In the genomic region with DNA sequence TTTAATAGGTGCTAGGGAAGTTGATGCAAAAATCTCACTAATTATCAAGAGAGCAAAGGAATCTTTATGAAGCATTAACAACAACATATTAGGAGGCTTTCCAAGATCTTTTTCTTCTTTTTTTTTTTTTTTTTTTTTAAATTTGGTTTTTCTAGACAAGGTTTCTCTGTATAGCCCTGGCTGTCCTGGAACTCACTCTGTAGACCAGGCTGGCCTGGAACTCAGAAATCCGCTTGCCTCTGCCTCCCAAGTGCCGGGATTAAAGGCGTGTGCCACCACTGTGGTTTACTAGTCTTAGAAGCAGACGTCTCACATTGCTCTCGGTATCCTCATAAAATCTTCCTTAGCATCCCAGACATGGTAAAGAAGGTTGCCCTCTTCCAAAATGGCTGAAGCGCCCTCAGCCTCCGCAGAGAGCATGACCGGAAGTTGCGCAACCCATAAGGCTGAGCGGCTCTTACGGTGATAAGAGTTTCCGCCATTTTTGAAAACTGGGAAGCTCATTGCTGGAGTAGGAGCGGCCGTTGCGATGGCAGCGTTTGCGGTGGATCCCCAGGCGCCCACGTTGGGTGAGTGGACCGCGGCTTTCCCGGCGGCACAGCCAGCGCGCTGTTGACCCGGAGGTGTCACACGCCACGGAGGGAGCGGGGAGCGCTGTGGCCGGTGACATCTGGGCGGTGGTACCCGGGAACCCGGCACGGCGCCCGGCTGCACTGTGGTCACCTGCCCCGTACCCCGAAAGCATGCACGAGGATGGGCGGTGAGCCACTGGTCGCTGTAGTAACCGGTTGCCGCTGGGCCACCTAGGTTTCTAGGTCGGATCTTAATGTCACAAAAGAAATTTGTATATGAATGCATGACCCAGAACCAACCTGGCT, we compare ENCODE assay signal across 8 mouse cellular contexts. TPM values are rescaled to one million over a fixed set of nuclear protein-coding genes. Genes with fewer than 3 reads are reported as not detected.
DNase-seq lines count a peak whose midpoint lies in the region; ATAC-seq and TF ChIP-seq lines count a peak whose summit lies in the region.

No protein-coding gene starts in this region.

- DNase-seq in WW6 (ENCODE audit: low read depth, low spot score) = peak; percentile 70
- peak; percentile 79 to 91 for DNase-seq in cerebellum, postnatal 4 days (ENCODE audit: low spot score in 2 of 2)
- DNase-seq in gastrocnemius, adult 18-20 months (ENCODE audit: low spot score) = peak; percentile 94
- DNase-seq in hindbrain, postnatal 0 days (ENCODE audit: low spot score) = peak; percentile 96
- peak; percentile 90 to 91 for DNase-seq in left cerebral cortex, adult 2 months (ENCODE audit: extremely low spot score in 1 of 2, low spot score in 2 of 2)
- DNase-seq in right cerebral cortex, adult 2 months (ENCODE audit: low spot score in 2 of 2) = peak; percentile 92 to 95
- DNase-seq in urinary bladder, postnatal 14 days (ENCODE audit: low spot score) = peak; percentile 90

- intact Hi-C loops in left cerebral cortex, adult 2 months (cut with DNase I) = loop anchor here (1.0 to 2.0 kb wide), 2 partner anchors 21 to 58 kb away; a partner anchor contains a TSS

- no peaks in the 10 kb centered on the region for H3K9me3 ChIP-seq in hindbrain, postnatal 0 days (ENCODE audit: low read length)

- peak overlapping the region; percentile 61 for H3K4me2 ChIP-seq in hindbrain, postnatal 0 days (ENCODE audit: low read depth, low read length)

- peak overlapping the region; percentile 90 for H3K4me3 ChIP-seq in hindbrain, postnatal 0 days (ENCODE audit: low read length)
- peak overlapping the region; percentile 94 for H3K4me3 ChIP-seq in left cerebral cortex, adult 2 months

- no peaks in the 10 kb centered on the region for H3K27me3 ChIP-seq in hindbrain, postnatal 0 days (ENCODE audit: insufficient read depth, low read length)

- peak; percentile 99 for ATAC-seq in hindbrain, postnatal 0 days
- ATAC-seq in megakaryocyte, adult 5-6 weeks (ENCODE audit: poor library complexity, severe bottlenecking) = peak; percentile 98

- no peak for TF ChIP-seq CTCF in hindbrain, postnatal 0 days (IDR thresholded peaks at IDR 0.05; ENCODE audit: low read depth)
- TF ChIP-seq CTCF in left cerebral cortex, adult 2 months (IDR thresholded peaks at IDR 0.05) = no peak; the same call in 1 of the 2 replicates

- H3K36me3 ChIP-seq in hindbrain, postnatal 0 days (ENCODE audit: insufficient read depth, low read length) = peaks cover 5% of the 10 kb centered on the region; the same call in 1 of the 2 replicates

- WGBS in hindbrain, postnatal 0 days = under 1% methylated on average over 45 of the region's 45 CpGs

- H3K4me1 ChIP-seq in hindbrain, postnatal 0 days (ENCODE audit: insufficient read depth, low read length) = no peaks in the 10 kb centered on the region

- H3K9ac ChIP-seq in hindbrain, postnatal 0 days (replicated peaks; ENCODE audit: low read length) = peak overlapping the region; percentile 63

- peak overlapping the region; percentile 79 for H3K27ac ChIP-seq in hindbrain, postnatal 0 days
- H3K27ac ChIP-seq in left cerebral cortex, adult 2 months = peak overlapping the region; percentile 87

RNA-seq across cellular contexts. Expression of a gene that starts 21.6 kb away (rescaled TPM):
- 1 to 10 TPM; 8.6 to 9.1 TPM for total RNA-seq in gastrocnemius, adult 18-20 months (2021)
- 42.4 and 48.1 TPM in 2 replicates for total RNA-seq in hindbrain, postnatal 0 days (2014; rRNA removed)
- 30.4 and 32.4 TPM in 2 replicates for polyA plus RNA-seq in hindbrain, postnatal 0 days (2015; fragmentation: Nextera tagmentation; extraction: Ambion mirVana)
- total RNA-seq in left cerebral cortex, adult 2 months (2021) = 10 to 100 TPM; 15.2 to 15.7 TPM
- total RNA-seq in megakaryocyte, adult 5-6 weeks (2015) = 22.4 and 32.9 TPM in 2 replicates
- total RNA-seq in megakaryocyte, adult 5-6 weeks (2017) = 23.7 and 31.8 TPM in 2 replicates

RNA-seq across cellular contexts. Expression of a gene that starts 21.8 kb away (rescaled TPM):
- 10 to 100 TPM; 10.6 to 10.8 TPM for total RNA-seq in gastrocnemius, adult 18-20 months (2021)
- 14.7 and 17.5 TPM in 2 replicates for total RNA-seq in hindbrain, postnatal 0 days (2014; rRNA removed)
- 11.4 and 11.5 TPM in 2 replicates for polyA plus RNA-seq in hindbrain, postnatal 0 days (2015; fragmentation: Nextera tagmentation; extraction: Ambion mirVana)
- 10 to 100 TPM; 22.3 to 25.9 TPM for total RNA-seq in left cerebral cortex, adult 2 months (2021)
- 4.6 and 4.7 TPM in 2 replicates for total RNA-seq in megakaryocyte, adult 5-6 weeks (2015)
- total RNA-seq in megakaryocyte, adult 5-6 weeks (2017) = 1.8 and 3.1 TPM in 2 replicates

RNA-seq across cellular contexts. Expression of a gene that starts 57.4 kb away (rescaled TPM):
- total RNA-seq in gastrocnemius, adult 18-20 months (2021) = 10 to 100 TPM; 39.8 to 45.3 TPM
- 112 and 119 TPM in 2 replicates for total RNA-seq in hindbrain, postnatal 0 days (2014; rRNA removed)
- 80.2 and 81.9 TPM in 2 replicates for polyA plus RNA-seq in hindbrain, postnatal 0 days (2015; fragmentation: Nextera tagmentation; extraction: Ambion mirVana)
- total RNA-seq in left cerebral cortex, adult 2 months (2021) = 100 to 1,000 TPM; 390 to 416 TPM
- total RNA-seq in megakaryocyte, adult 5-6 weeks (2015) = 0.40 and 0.73 TPM in 2 replicates
- 0.81 TPM in 2 replicates for total RNA-seq in megakaryocyte, adult 5-6 weeks (2017)

Comparison
In these comparisons a context has a peak if more than half of its experiments do, and no peak if none do; other contexts are left out.
1. Peak in every context shown above with its lines: DNase-seq, ATAC-seq, H3K4me3 ChIP-seq and H3K27ac ChIP-seq.
2. RNA of a gene that starts 57.4 kb away (total RNA-seq): 390 to 416 TPM in left cerebral cortex, adult 2 months, 112 to 119 TPM in hindbrain, postnatal 0 days and 39.8 to 45.3 TPM in gastrocnemius, adult 18-20 months; 0.40 to 0.81 TPM in megakaryocyte, adult 5-6 weeks; every median in the first group is over 10 times any median in the second.